Mouse (Mus musculus): Measurements from ENCODE around the gene Cers6. TPM values are rescaled to one million over a fixed set of nuclear protein-coding genes. Genes with fewer than 3 reads are reported as not detected.

The Cers6 gene
- total RNA-seq, 2 experiments from 2014 or later, result 92.2 to 97.2 TPM

DNA sequence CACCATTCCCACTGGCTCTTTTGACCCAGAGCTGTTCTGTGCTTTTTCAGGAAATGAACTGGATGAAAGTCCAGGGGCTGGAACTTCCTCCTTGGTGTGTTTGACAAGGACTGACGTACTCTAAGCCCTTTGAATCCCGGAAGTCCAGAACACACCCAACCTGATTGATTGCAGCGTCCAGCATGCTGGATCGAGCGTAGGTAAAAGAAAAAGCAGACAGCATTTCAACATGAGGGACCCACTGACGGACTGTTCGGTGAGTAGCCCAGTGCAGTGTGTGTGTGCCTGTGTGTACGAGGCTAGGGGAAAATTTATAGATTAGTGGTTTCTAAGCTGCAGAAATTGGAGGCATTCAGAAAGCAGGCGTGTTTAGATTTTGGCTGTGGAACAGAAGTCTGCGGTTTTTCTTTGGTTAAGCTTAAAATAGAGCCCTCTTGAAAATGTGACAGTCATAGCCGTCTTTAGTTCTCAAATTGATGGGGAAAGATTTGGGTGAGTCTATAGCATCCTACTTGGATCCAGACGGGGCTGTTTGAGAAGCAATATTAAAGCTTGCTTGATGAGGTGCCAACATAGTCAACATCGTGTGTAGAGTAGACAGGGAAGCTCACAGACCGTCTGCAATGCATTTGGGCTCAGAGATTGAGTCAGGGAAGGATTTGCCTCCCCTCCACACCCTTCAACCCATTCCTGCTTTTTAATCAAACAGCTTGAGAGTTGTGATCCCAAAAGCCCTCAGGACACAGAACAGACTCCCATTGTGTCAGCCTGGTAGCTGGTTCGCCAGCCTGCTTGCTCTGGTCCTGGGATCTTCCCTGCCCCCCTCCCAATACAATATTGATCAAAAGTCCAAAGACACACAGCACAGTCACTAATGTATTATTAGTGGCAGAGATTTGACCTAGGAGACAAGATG is 274.7 kb downstream of the Cers6 start, which contains the start of gene Nostrin:
Gene Nostrin, plus strand, starts transcription at position 140 of the 916 bp plus-strand sequence.
- H3K27ac ChIP-seq, result peak within 1 kb of the TSS; percentile 57
- no peak for DNase-seq (ENCODE audit: low spot score in 2 of 2)
- H3K4me3 ChIP-seq, result peak within 1 kb of the TSS; percentile 33
- no peak for TF ChIP-seq CTCF (conservative IDR thresholded peaks at IDR 0.05)

- H3K4me3 ChIP-seq, result peak overlapping the region; percentile 6; the same call in 1 of the 2 replicates
- no peak for DNase-seq (ENCODE audit: low spot score in 2 of 2)
- H3K27ac ChIP-seq, result peak overlapping the region; percentile 49; the same call in 1 of the 2 replicates
- no peak for TF ChIP-seq CTCF (conservative IDR thresholded peaks at IDR 0.05)
Observed at GRCm38 (mm10) chr2:69137406-69138084, 276.3 kb downstream of the Cers6 start.

DNA sequence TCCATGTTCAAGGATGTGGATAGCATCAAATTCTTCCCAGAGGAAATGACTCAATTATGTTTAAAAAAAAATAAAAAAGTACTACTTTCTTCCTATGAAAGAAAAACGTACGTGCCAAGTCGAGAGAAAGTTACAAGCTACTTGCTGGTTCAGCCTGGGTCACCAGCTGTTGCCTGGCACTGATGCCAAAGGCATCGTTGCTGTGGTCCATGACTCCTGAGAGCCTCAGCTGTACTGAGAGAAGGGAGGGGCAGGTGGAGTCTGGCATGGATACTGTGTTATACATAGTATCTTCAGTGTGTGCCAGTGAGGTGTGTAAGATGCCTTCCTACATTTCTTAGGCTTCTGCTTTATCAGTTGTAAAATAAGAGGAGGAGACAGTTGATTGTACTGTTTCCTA is 277.5 kb downstream of the Cers6 start:
- no peak for DNase-seq (ENCODE audit: low spot score in 2 of 2)
- Histone ChIP-seq H3K4me3 (no peak overlapping the region), H3K27ac (no peak overlapping the region)
- no peak for TF ChIP-seq CTCF (conservative IDR thresholded peaks at IDR 0.05)

DNA sequence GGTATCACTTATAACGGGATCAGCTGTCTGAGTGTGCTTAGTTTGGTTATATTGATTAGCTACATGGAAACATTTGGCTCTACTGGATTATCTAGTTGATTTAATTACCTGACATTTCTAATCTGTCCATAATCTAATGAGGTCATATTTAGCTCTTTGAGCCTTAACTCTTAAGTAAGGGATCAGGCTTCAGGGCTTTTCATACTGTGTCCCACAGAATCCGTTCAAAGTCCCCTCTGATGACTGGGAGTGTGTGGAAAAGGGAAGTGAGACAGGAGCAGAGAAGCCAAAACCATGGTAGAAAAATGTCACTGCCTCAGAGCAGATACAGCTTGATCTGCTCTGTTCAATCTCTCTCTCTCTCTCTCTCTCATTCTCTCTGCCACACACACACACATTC is 279.0 kb downstream of the Cers6 start:
- H3K4me3 ChIP-seq, result no peak overlapping the region
- TF ChIP-seq CTCF (conservative IDR thresholded peaks at IDR 0.05), result no peak
- no peak overlapping the region for H3K27ac ChIP-seq
- DNase-seq (ENCODE audit: low spot score in 2 of 2), result no peak

DNA sequence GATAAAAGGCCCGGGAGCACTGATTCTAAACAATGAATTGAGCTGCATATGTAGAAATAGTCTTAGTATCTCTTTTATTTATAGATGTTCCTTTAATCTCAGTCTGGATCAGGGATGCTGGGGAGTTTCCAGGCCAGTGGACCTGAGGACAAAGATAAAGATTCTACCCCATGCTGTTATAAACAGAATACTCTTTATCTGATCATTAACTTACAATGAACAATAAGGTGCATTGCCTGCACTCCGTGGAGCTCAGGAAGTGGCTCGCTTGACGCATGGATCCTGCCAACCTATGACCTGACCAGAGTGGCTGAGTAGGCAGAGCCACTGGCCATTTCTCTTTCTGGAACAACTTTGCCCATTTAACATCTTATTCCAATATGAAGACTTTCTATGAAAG is 279.6 kb downstream of the Cers6 start:
- H3K4me3 ChIP-seq, result no peak overlapping the region
- no peak for TF ChIP-seq CTCF (conservative IDR thresholded peaks at IDR 0.05)
- DNase-seq (ENCODE audit: low spot score in 2 of 2), result no peak
- no peak overlapping the region for H3K27ac ChIP-seq

DNA sequence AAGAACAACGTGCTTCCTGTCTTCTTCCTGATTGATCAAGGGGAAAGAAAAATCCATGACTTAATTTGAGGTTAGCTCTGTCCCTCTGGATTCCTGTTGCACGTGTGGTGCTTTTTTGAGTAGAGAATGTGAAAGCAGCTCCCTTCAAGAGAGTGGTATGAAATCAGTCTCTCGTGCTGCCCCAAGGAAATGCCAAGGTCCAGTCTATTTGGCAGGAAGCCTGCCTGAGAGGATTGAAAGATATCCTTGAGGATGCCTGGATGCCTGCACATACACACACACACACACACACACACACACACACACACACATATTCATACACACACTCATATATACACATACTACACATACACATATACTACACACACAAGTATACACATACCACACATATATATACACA is 287.4 kb downstream of the Cers6 start:
- DNase-seq (ENCODE audit: low spot score in 2 of 2), result no peak
- Histone ChIP-seq H3K27ac (no peak overlapping the region), H3K4me3 (no peak overlapping the region)
- TF ChIP-seq CTCF (conservative IDR thresholded peaks at IDR 0.05), result no peak

DNA sequence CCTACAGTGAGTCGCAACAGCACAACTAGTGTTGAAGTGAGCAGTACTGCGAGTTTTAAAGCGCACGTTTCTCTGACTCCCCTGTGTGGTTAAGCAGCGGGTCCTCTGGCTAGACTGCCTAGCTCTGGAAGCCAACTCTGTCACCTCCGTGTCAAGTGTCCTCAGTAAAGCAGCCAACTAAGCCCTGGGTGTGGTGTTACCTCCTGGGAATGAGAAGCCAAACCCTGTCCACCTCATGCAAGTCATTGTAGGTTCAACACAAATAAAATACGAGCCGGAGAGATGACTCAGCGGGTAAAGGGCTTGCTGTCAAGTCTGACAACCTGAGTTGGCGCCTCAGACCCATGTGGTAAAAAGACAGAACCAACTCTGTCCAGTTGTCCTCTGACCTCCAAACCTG is 287.9 kb downstream of the Cers6 start:
- Histone ChIP-seq H3K27ac (no peak overlapping the region), H3K4me3 (no peak overlapping the region)
- no peak for DNase-seq (ENCODE audit: low spot score in 2 of 2)
- TF ChIP-seq CTCF (conservative IDR thresholded peaks at IDR 0.05), result no peak

GRCm38 (mm10) chr2:69150841-69151240 is 289.6 kb downstream of the Cers6 start:
- no peak for TF ChIP-seq CTCF (conservative IDR thresholded peaks at IDR 0.05)
- Histone ChIP-seq H3K4me3 (no peak overlapping the region), H3K27ac (no peak overlapping the region)
- DNase-seq (ENCODE audit: low spot score in 2 of 2), result no peak

- no peak for DNase-seq (ENCODE audit: low spot score in 2 of 2)
- Histone ChIP-seq H3K4me3 (no peak overlapping the region), H3K27ac (no peak overlapping the region)
- TF ChIP-seq CTCF (conservative IDR thresholded peaks at IDR 0.05), result no peak
Observed at GRCm38 (mm10) chr2:69155861-69156260, 294.6 kb downstream of the Cers6 start.

GRCm38 (mm10) chr2:69156283-69156682 is 295.0 kb downstream of the Cers6 start:
- H3K4me3 ChIP-seq, result no peak overlapping the region
- DNase-seq (ENCODE audit: low spot score in 2 of 2), result no peak
- no peak overlapping the region for H3K27ac ChIP-seq
- TF ChIP-seq CTCF (conservative IDR thresholded peaks at IDR 0.05), result no peak

- Histone ChIP-seq H3K4me3 (no peak overlapping the region), H3K27ac (no peak overlapping the region)
- TF ChIP-seq CTCF (conservative IDR thresholded peaks at IDR 0.05), result no peak
- DNase-seq (ENCODE audit: low spot score in 2 of 2), result no peak
Observed at GRCm38 (mm10) chr2:69158907-69159306, 297.7 kb downstream of the Cers6 start.

Other genes starting within 250 kb of the Cers6 start
- gene 4932414N04Rik, start 205.0 kb upstream of the Cers6 start, total RNA-seq (2021), result not detected

Data from layer of hippocampus, adult 2 months (tissue).